Mouse (Mus musculus): ENCODE results near the gene Alox8. TPM values are rescaled to one million over a fixed set of nuclear protein-coding genes. Genes with fewer than 3 reads are reported as not detected.

The Alox8 gene
- polyA plus RNA-seq, 3 experiments from 2014 or later, result 3.7 to 5.0 (median 3.9) TPM

- ATAC-seq, result no peak
Measured at GRCm38 (mm10) chr11:69179512-69179911, 18.1 kb downstream of the Alox8 start.

- no peak for ATAC-seq
Measured at GRCm38 (mm10) chr11:69178525-69178924, 19.1 kb downstream of the Alox8 start.

GRCm38 (mm10) chr11:69174722-69175121 lies 22.9 kb downstream of the Alox8 start:
- ATAC-seq, result no peak

GRCm38 (mm10) chr11:69172606-69173005 lies 25.0 kb downstream of the Alox8 start:
- no peak for ATAC-seq

- no peak for ATAC-seq
Measured at GRCm38 (mm10) chr11:69171626-69172025, 26.0 kb downstream of the Alox8 start.

- ATAC-seq, result no peak
Measured at GRCm38 (mm10) chr11:69169313-69169712, 28.3 kb downstream of the Alox8 start.

- ATAC-seq, result no peak
Measured at GRCm38 (mm10) chr11:69156800-69157199, 40.8 kb downstream of the Alox8 start, which contains the start of gene Alox12b. Alox12b (plus strand) TSS chr11:69156989.

GRCm38 (mm10) chr11:69155351-69155750 lies 42.3 kb downstream of the Alox8 start:
- no peak for ATAC-seq

- no peak for ATAC-seq
Measured at GRCm38 (mm10) chr11:69153831-69154230, 43.8 kb downstream of the Alox8 start.

GRCm38 (mm10) chr11:69151004-69151403 lies 46.6 kb downstream of the Alox8 start:
- ATAC-seq, result no peak

- ATAC-seq, result no peak
Measured at GRCm38 (mm10) chr11:69150444-69150843, 47.2 kb downstream of the Alox8 start.

GRCm38 (mm10) chr11:69149728-69150127 lies 47.9 kb downstream of the Alox8 start:
- ATAC-seq, result no peak

GRCm38 (mm10) chr11:69148451-69148960 lies 49.1 kb downstream of the Alox8 start:
- no peak for ATAC-seq

GRCm38 (mm10) chr11:69147546-69147945 lies 50.1 kb downstream of the Alox8 start:
- ATAC-seq, result no peak

GRCm38 (mm10) chr11:69135361-69135760 lies 62.3 kb downstream of the Alox8 start:
- ATAC-seq, result no peak

- no peak for ATAC-seq
Measured at GRCm38 (mm10) chr11:69134622-69134968, 63.0 kb downstream of the Alox8 start.

Other genes starting within 250 kb of the Alox8 start
- gene Arhgef15, start 240.4 kb downstream of the Alox8 start, polyA plus RNA-seq (2017; shearing (Covaris generic)), result under 1 TPM in 1 of 3 experiments, not detected in 2; 0.21 TPM
- 1 to 10 TPM; 7.0 to 8.3 (median 7.6) TPM for gene Slc25a35, start 229.7 kb downstream of the Alox8 start, polyA plus RNA-seq (2017; shearing (Covaris generic))
- gene Rangrf, start 222.7 kb downstream of the Alox8 start, polyA plus RNA-seq (2017; shearing (Covaris generic)), result 10 to 100 TPM; 13.7 to 72.0 (median 38.3) TPM
- 10 to 100 TPM; 22.0 to 29.0 (median 24.8) TPM for gene Pfas, start 189.4 kb downstream of the Alox8 start, polyA plus RNA-seq (2017; shearing (Covaris generic))
- 10 to 100 TPM in 1 of 3 experiments, 1 to 10 TPM in 2; 9.7 to 16.4 (median 9.8) TPM for gene Ctc1, start 181.9 kb downstream of the Alox8 start, polyA plus RNA-seq (2017; shearing (Covaris generic))
- gene Aurkb, start 152.2 kb downstream of the Alox8 start, polyA plus RNA-seq (2017; shearing (Covaris generic)), result 10 to 100 TPM in 2 of 3 experiments, 1 to 10 TPM in 1; 5.8 to 74.0 (median 12.9) TPM
- gene Borcs6, start 138.1 kb downstream of the Alox8 start, polyA plus RNA-seq (2017; shearing (Covaris generic)), result 1 to 10 TPM; 1.1 to 2.2 (median 1.3) TPM
- 1 to 10 TPM; 2.8 to 9.1 (median 4.0) TPM for gene Tmem107, start 127.0 kb downstream of the Alox8 start, polyA plus RNA-seq (2017; shearing (Covaris generic))
- gene Vamp2, start 109.4 kb downstream of the Alox8 start, polyA plus RNA-seq (2017; shearing (Covaris generic)), result 10 to 100 TPM; 26.9 to 31.5 (median 27.3) TPM
- gene Per1, start 102.6 kb downstream of the Alox8 start, polyA plus RNA-seq (2017; shearing (Covaris generic)), result 1 to 10 TPM; 5.2 to 6.2 (median 6.1) TPM
- gene Hes7, start 77.4 kb downstream of the Alox8 start, polyA plus RNA-seq (2017; shearing (Covaris generic)), result not detected
- under 1 TPM in 1 of 3 experiments, not detected in 2; 0.63 TPM for gene 9130213A22Rik, start 75.3 kb downstream of the Alox8 start, polyA plus RNA-seq (2017; shearing (Covaris generic))
- gene Aloxe3, start 71.9 kb downstream of the Alox8 start, polyA plus RNA-seq (2017; shearing (Covaris generic)), result under 1 TPM in 1 of 3 experiments, not detected in 2; 0.13 TPM
- gene Alox12b, start 40.9 kb downstream of the Alox8 start, polyA plus RNA-seq (2017; shearing (Covaris generic)), result not detected
- gene Gucy2e, start 39.2 kb upstream of the Alox8 start, polyA plus RNA-seq (2017; shearing (Covaris generic)), result under 1 TPM; 0.14 to 0.38 (median 0.17) TPM
- 1 to 10 TPM; 7.4 to 9.9 (median 7.5) TPM for gene Cntrob, start 125.9 kb upstream of the Alox8 start, polyA plus RNA-seq (2017; shearing (Covaris generic))
- gene Trappc1, start 126.1 kb upstream of the Alox8 start, polyA plus RNA-seq (2017; shearing (Covaris generic)), result 100 to 1,000 TPM; 107 to 109 (median 107) TPM
- gene Kcnab3, start 128.4 kb upstream of the Alox8 start, polyA plus RNA-seq (2017; shearing (Covaris generic)), result 1 to 10 TPM in 1 of 3 experiments, under 1 TPM in 2; 0.34 to 2.0 (median 0.99) TPM
- gene Rnf227, start 142.6 kb upstream of the Alox8 start, polyA plus RNA-seq (2017; shearing (Covaris generic)), result 1 to 10 TPM; 2.5 to 5.9 (median 4.8) TPM
- 10 to 100 TPM; 30.0 to 68.3 (median 60.9) TPM for gene Chd3, start 171.6 kb upstream of the Alox8 start, polyA plus RNA-seq (2017; shearing (Covaris generic))
- 100 to 1,000 TPM; 108 to 130 (median 112) TPM for gene Naa38, start 197.6 kb upstream of the Alox8 start, polyA plus RNA-seq (2017; shearing (Covaris generic))
- gene Cyb5d1, start 197.8 kb upstream of the Alox8 start, polyA plus RNA-seq (2017; shearing (Covaris generic)), result 10 to 100 TPM; 13.9 to 20.0 (median 18.4) TPM
- gene Tmem88, start 200.4 kb upstream of the Alox8 start, polyA plus RNA-seq (2017; shearing (Covaris generic)), result 1 to 10 TPM in 1 of 3 experiments, under 1 TPM in 2; 0.40 to 1.0 (median 0.74) TPM
- 10 to 100 TPM; 20.7 to 39.7 (median 35.5) TPM for gene Kdm6b, start 215.8 kb upstream of the Alox8 start, polyA plus RNA-seq (2017; shearing (Covaris generic))

Data from inflammation-experienced regulatory T-cells, adult 6 months (primary cell).